Mouse (Mus musculus) large intestine, adult 2 months (tissue): Measurements from ENCODE around the gene Hcrt. TPM values are rescaled to one million over a fixed set of nuclear protein-coding genes. Genes with fewer than 3 reads are reported as not detected.

Experiments used
- DNase-seq: peaks from one replicate; pipeline ENCODE4 v3.0.0-alpha.2; 2012; ENCODE audit warnings: low read depth, low spot score
- WGBS: fragments of 180-500 bp; shearing (Covaris S2); methylation state at CpG from one replicate; pipeline ENCODE4 v1.1.7; 2018; 5-methylcytosine and 5-hydroxymethylcytosine counted together
- polyA plus RNA-seq: library from polyadenylated mRNA; depleted of rRNA; stranded (reverse); fragments of >200 nt; gene quantifications from 2 replicates; pipeline ENCODE4 v1.2.3, GENCODE M21; 2012; rRNA removed

Hcrt gene
- polyA plus RNA-seq, 1 experiment: not detected

- 86% methylated on average over 6 of the region's 6 CpGs for WGBS
Measured at GRCm38 (mm10) chr11:100714948-100715347, 47.8 kb downstream of the Hcrt start.

GRCm38 (mm10) chr11:100714534-100714915 lies 48.2 kb downstream of the Hcrt start:
- WGBS: 56% methylated on average over 6 of the region's 6 CpGs
- no peak for DNase-seq

More at GRCm38 (mm10) chr11:100714948-100715347, 47.8 kb downstream of the Hcrt start:
- no peak for DNase-seq

GRCm38 (mm10) chr11:100713735-100714533 lies 48.8 kb downstream of the Hcrt start, which contains the start of gene Hspb9:
Gene Hspb9 (plus strand): TSS chr11:100713850.
- WGBS: 39% methylated on average over 38 of the region's 38 CpGs
- DNase-seq: no peak

- 88% methylated on average over 4 of the region's 4 CpGs for WGBS
- no peak for DNase-seq
Measured at GRCm38 (mm10) chr11:100713174-100713573, 49.6 kb downstream of the Hcrt start.

GRCm38 (mm10) chr11:100711783-100712615 lies 50.7 kb downstream of the Hcrt start, which contains the start of gene Kat2a:
Gene Kat2a (minus strand): TSS chr11:100712465.
- WGBS: 2% methylated on average over 47 of the region's 48 CpGs
- peak; percentile 61 for DNase-seq

Other genes with a start within 250 kb of the Hcrt start
- gene Acly, start 234.9 kb downstream of the Hcrt start, polyA plus RNA-seq: 43.0 and 70.5 TPM in 2 replicates
- 0.12 TPM in 1 of 2 replicates, not detected in the other for gene Ttc25, start 217.3 kb downstream of the Hcrt start, polyA plus RNA-seq
- 32.5 and 32.8 TPM in 2 replicates for gene Cnp, start 188.0 kb downstream of the Hcrt start, polyA plus RNA-seq
- gene Nkiras2, start 143.7 kb downstream of the Hcrt start, polyA plus RNA-seq: 88.6 and 112 TPM in 2 replicates
- gene Dnajc7, start 142.8 kb downstream of the Hcrt start, polyA plus RNA-seq: 53.6 and 60.9 TPM in 2 replicates
- 0.14 and 0.59 TPM in 2 replicates for gene Zfp385c, start 70.5 kb downstream of the Hcrt start, polyA plus RNA-seq
- 6.2 and 11.5 TPM in 2 replicates for gene Dhx58, start 58.7 kb downstream of the Hcrt start, polyA plus RNA-seq
- gene Kat2a, start 50.5 kb downstream of the Hcrt start, polyA plus RNA-seq: 23.5 and 26.7 TPM in 2 replicates
- gene Hspb9, start 49.1 kb downstream of the Hcrt start, polyA plus RNA-seq: not detected in 2 replicates
- 255 and 309 TPM in 2 replicates for gene Rab5c, start 24.7 kb downstream of the Hcrt start, polyA plus RNA-seq
- 0.06 and 0.08 TPM in 2 replicates for gene Kcnh4, start 3.0 kb downstream of the Hcrt start, polyA plus RNA-seq
- gene Ghdc, start 8.0 kb upstream of the Hcrt start, polyA plus RNA-seq: 8.5 and 9.8 TPM in 2 replicates
- 9.5 and 14.2 TPM in 2 replicates for gene Stat5b, start 87.8 kb upstream of the Hcrt start, polyA plus RNA-seq
- 6.4 and 8.3 TPM in 2 replicates for gene Stat5a, start 96.4 kb upstream of the Hcrt start, polyA plus RNA-seq
- 102 and 120 TPM in 2 replicates for gene Stat3, start 176.6 kb upstream of the Hcrt start, polyA plus RNA-seq
- 33.4 and 36.4 TPM in 2 replicates for gene Cavin1, start 208.0 kb upstream of the Hcrt start, polyA plus RNA-seq
- 48.4 and 73.0 TPM in 2 replicates for gene Atp6v0a1, start 246.5 kb upstream of the Hcrt start, polyA plus RNA-seq